8 mouse cellular contexts compared by ENCODE assay signal in the genomic region with DNA sequence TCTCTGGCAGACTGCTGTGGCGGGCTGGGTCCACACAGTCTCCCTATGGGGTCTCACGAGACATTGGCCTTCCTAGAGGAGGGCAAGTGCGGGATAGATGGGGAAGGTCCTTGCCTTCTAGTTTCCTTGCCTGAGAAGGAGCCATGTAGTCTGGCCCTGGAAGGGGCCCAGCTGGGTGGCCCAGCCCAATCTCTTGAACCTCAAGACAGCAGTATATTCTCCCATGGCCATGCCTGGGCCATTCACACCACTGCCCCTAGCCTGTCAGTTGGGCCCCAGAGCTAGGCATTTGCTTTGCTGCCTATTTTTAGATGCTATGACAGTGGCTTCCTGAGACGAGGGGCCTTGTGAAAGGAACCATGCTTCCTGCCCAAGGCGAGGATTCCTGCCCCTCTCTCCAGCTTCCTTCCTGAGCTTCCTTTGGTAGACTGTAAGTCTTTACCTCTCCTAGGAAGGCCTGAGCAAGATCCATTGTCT. TPM values are rescaled to one million over a fixed set of nuclear protein-coding genes. Genes with fewer than 3 reads are reported as not detected.
DNase-seq lines count a peak whose midpoint lies in the region; ATAC-seq and TF ChIP-seq lines count a peak whose summit lies in the region.
"Had no signal": no experiment of that assay in that cellular context is flagged by ENCODE, and none has a peak within 500 bp of the region (broad histone marks: within the 10 kb centered on the region; RNA-seq: fewer than 3 reads in every experiment).

No protein-coding gene starts in this region.

- no peak for DNase-seq in spleen, adult 2 months (ENCODE audit: low read depth in 1 of 2, low spot score in 2 of 2)
- no peak for DNase-seq in spleen, adult 18-20 months
- peak; percentile 36 to 62 for DNase-seq in kidney, postnatal 4 days
- DNase-seq in stomach, postnatal 0 days (ENCODE audit: low spot score): no peak
- no peak for DNase-seq in left cerebral cortex, adult 18-20 months (ENCODE audit: low spot score in 2 of 2)
- no peak for DNase-seq in adrenal gland, postnatal 4 days (ENCODE audit: low spot score in 2 of 2)

- peaks cover 9% of the 10 kb centered on the region; the same call in 1 of the 2 replicates for H3K36me3 ChIP-seq in spleen, adult 2 months (ENCODE audit: control insufficient read depth, insufficient read depth, low read length)
- H3K36me3 ChIP-seq in heart, embryonic 15.5 days: peaks cover 24% of the 10 kb centered on the region
- H3K36me3 ChIP-seq in stomach, postnatal 0 days (ENCODE audit: control insufficient read depth, insufficient read depth, low read length): peaks cover 4% of the 10 kb centered on the region; the same call in 1 of the 2 replicates

- H3K9ac ChIP-seq in heart, embryonic 15.5 days: peak overlapping the region; percentile 28
- peak overlapping the region; percentile 27; the same call in 1 of the 2 replicates for H3K9ac ChIP-seq in stomach, postnatal 0 days (ENCODE audit: low read length)
- H3K9ac ChIP-seq: neural tube, embryonic 12.5 days had no signal

- peak; percentile 57 for ATAC-seq in heart, embryonic 15.5 days (replicated peaks; ENCODE audit: insufficient number of reproducible peaks, insufficient read depth, low FRiP score, low read depth)
- no peak for ATAC-seq in stomach, postnatal 0 days (ENCODE audit: low FRiP score, low TSS enrichment)

- H3K4me3 ChIP-seq in spleen, adult 2 months (ENCODE audit: extremely low read depth, insufficient read depth, insufficient read length): no peak overlapping the region
- peak overlapping the region; percentile 9; the same call in 1 of the 2 replicates for H3K4me3 ChIP-seq in heart, embryonic 15.5 days
- H3K4me3 ChIP-seq in stomach, postnatal 0 days (ENCODE audit: low read depth, low read length): no peak overlapping the region
- H3K4me3 ChIP-seq: neural tube, embryonic 12.5 days had no signal

- H3K4me1 ChIP-seq in spleen, adult 2 months (ENCODE audit: control insufficient read depth, insufficient read depth, insufficient read length): peaks cover 47% of the 10 kb centered on the region; the same call in 1 of the 2 replicates
- peaks cover 83% of the 10 kb centered on the region for H3K4me1 ChIP-seq in heart, embryonic 15.5 days (replicated peaks)
- H3K4me1 ChIP-seq in stomach, postnatal 0 days (replicated peaks; ENCODE audit: control insufficient read depth, insufficient read depth): peaks cover 34% of the 10 kb centered on the region

- H3K27me3 ChIP-seq in spleen, adult 2 months (ENCODE audit: control insufficient read depth, insufficient read depth, low read length): no peaks in the 10 kb centered on the region
- H3K27me3 ChIP-seq in heart, embryonic 15.5 days: no peaks in the 10 kb centered on the region
- H3K27me3 ChIP-seq in stomach, postnatal 0 days (ENCODE audit: control insufficient read depth, insufficient read depth, low read length): no peaks in the 10 kb centered on the region
- H3K27me3 ChIP-seq: neural tube, embryonic 12.5 days had no signal

- 25% methylated on average over 5 of the region's 5 CpGs for WGBS in spleen, adult 2 months
- WGBS in heart, embryonic 15.5 days: 12% methylated on average over 5 of the region's 5 CpGs
- 52% methylated on average over 5 of the region's 5 CpGs for WGBS in stomach, postnatal 0 days

- peak overlapping the region; percentile 85 for H3K4me2 ChIP-seq in heart, embryonic 15.5 days
- peak overlapping the region; percentile 32; the same call in 1 of the 2 replicates for H3K4me2 ChIP-seq in stomach, postnatal 0 days (replicated peaks; ENCODE audit: low read depth)
- H3K4me2 ChIP-seq: neural tube, embryonic 12.5 days had no signal

- no peak for TF ChIP-seq EP300 in stomach, postnatal 0 days (optimal IDR thresholded peaks at IDR 0.05)

- peak overlapping the region; percentile 53 for H3K27ac ChIP-seq in spleen, adult 2 months (ENCODE audit: insufficient read depth, low read length)
- peak overlapping the region; percentile 96 for H3K27ac ChIP-seq in heart, embryonic 15.5 days
- H3K27ac ChIP-seq in stomach, postnatal 0 days (replicated peaks): peak overlapping the region; percentile 67

- H3K9me3 ChIP-seq in heart, embryonic 15.5 days (replicated peaks): no peaks in the 10 kb centered on the region
- H3K9me3 ChIP-seq in stomach, postnatal 0 days (ENCODE audit: control insufficient read depth, low read length): no peaks in the 10 kb centered on the region
- H3K9me3 ChIP-seq: neural tube, embryonic 12.5 days had no signal

- TF ChIP-seq CTCF in spleen, adult 2 months (IDR thresholded peaks at IDR 0.05; ENCODE audit: extremely low read depth, insufficient read depth, insufficient read length, insufficient replicate concordance): no peak
- no peak for TF ChIP-seq CTCF in stomach, postnatal 0 days (IDR thresholded peaks at IDR 0.05; ENCODE audit: low read depth)

- TF ChIP-seq POLR2A in spleen, adult 2 months (IDR thresholded peaks at IDR 0.05; ENCODE audit: low read depth, low read length): no peak

RNA-seq across cellular contexts. Expression of gene Cd81, which starts 5.7 kb away (rescaled TPM):
- 300 and 352 TPM in 2 replicates for polyA plus RNA-seq in spleen, adult 2 months (2012; rRNA removed)
- polyA plus RNA-seq in heart, embryonic 15.5 days (2015; fragmentation: Nextera tagmentation; extraction: Ambion mirVana): 780 and 813 TPM in 2 replicates
- polyA plus RNA-seq in stomach, postnatal 0 days (2015; fragmentation: Nextera tagmentation; extraction: Ambion mirVana): 372 and 381 TPM in 2 replicates
- total RNA-seq in left cerebral cortex, adult 18-20 months (2021): 100 to 1,000 TPM; 388 to 392 TPM
- total RNA-seq in adrenal gland, postnatal 4 days (2021): 100 to 1,000 TPM; 659 to 670 TPM

RNA-seq across cellular contexts. Expression of gene Tssc4, which starts 10.8 kb away (rescaled TPM):
- polyA plus RNA-seq in spleen, adult 2 months (2012; rRNA removed): 62.9 and 85.0 TPM in 2 replicates
- polyA plus RNA-seq in heart, embryonic 15.5 days (2015; fragmentation: Nextera tagmentation; extraction: Ambion mirVana): 45.7 and 66.2 TPM in 2 replicates
- polyA plus RNA-seq in stomach, postnatal 0 days (2015; fragmentation: Nextera tagmentation; extraction: Ambion mirVana): 44.7 and 46.9 TPM in 2 replicates
- total RNA-seq in left cerebral cortex, adult 18-20 months (2021): 10 to 100 TPM; 37.8 to 39.6 TPM
- 10 to 100 TPM; 40.1 to 42.4 TPM for total RNA-seq in adrenal gland, postnatal 4 days (2021)

RNA-seq across cellular contexts. Expression of gene Trpm5, which starts 36.2 kb away (rescaled TPM):
- polyA plus RNA-seq in spleen, adult 2 months (2012; rRNA removed): 0.66 and 0.95 TPM in 2 replicates
- 3.8 and 4.7 TPM in 2 replicates for polyA plus RNA-seq in heart, embryonic 15.5 days (2015; fragmentation: Nextera tagmentation; extraction: Ambion mirVana)
- 2.0 and 3.3 TPM in 2 replicates for polyA plus RNA-seq in stomach, postnatal 0 days (2015; fragmentation: Nextera tagmentation; extraction: Ambion mirVana)
- total RNA-seq in left cerebral cortex, adult 18-20 months (2021): not detected
- 1 to 10 TPM; 5.2 to 6.0 TPM for total RNA-seq in adrenal gland, postnatal 4 days (2021)

RNA-seq across cellular contexts. Expression of gene Kcnq1, which starts 47.9 kb away (rescaled TPM):
- polyA plus RNA-seq in spleen, adult 2 months (2012; rRNA removed): 1.1 and 1.2 TPM in 2 replicates
- 25.8 and 27.5 TPM in 2 replicates for polyA plus RNA-seq in heart, embryonic 15.5 days (2015; fragmentation: Nextera tagmentation; extraction: Ambion mirVana)
- polyA plus RNA-seq in stomach, postnatal 0 days (2015; fragmentation: Nextera tagmentation; extraction: Ambion mirVana): 17.8 and 21.2 TPM in 2 replicates
- under 1 TPM; 0.30 to 0.54 TPM for total RNA-seq in left cerebral cortex, adult 18-20 months (2021)
- 1 to 10 TPM; 3.4 to 5.6 TPM for total RNA-seq in adrenal gland, postnatal 4 days (2021)

RNA-seq across cellular contexts. Expression of gene Tspan32, which starts 53.4 kb away (rescaled TPM):
- polyA plus RNA-seq in spleen, adult 2 months (2012; rRNA removed): 82.8 and 89.4 TPM in 2 replicates
- polyA plus RNA-seq in heart, embryonic 15.5 days (2015; fragmentation: Nextera tagmentation; extraction: Ambion mirVana): 2.4 and 3.7 TPM in 2 replicates
- polyA plus RNA-seq in stomach, postnatal 0 days (2015; fragmentation: Nextera tagmentation; extraction: Ambion mirVana): 0.61 and 0.98 TPM in 2 replicates
- under 1 TPM in 1 of 2 experiments, not detected in 1; 0.44 TPM for total RNA-seq in left cerebral cortex, adult 18-20 months (2021)
- total RNA-seq in adrenal gland, postnatal 4 days (2021): 1 to 10 TPM; 1.5 to 2.6 TPM

Comparison
In these comparisons a context has a peak if more than half of its experiments do, and no peak if none do; other contexts are left out.
1. DNase-seq: peak in kidney, postnatal 4 days (2 of 2); none in spleen, adult 2 months (0 of 2), spleen, adult 18-20 months (0 of 2), stomach, postnatal 0 days (single experiment), left cerebral cortex, adult 18-20 months (0 of 2) and adrenal gland, postnatal 4 days (0 of 2).
2. Peak in every context shown above with its lines, with median percentiles within 50 percentile points of each other: H3K27ac ChIP-seq.